Mouse (Mus musculus) embryonic facial prominence, embryonic 14.5 days (tissue): Measurements from ENCODE around the gene Iqcf5. TPM values are rescaled to one million over a fixed set of nuclear protein-coding genes. Genes with fewer than 3 reads are reported as not detected.

Experiments
- ATAC-seq: fragments of 200-750 bp; cut with Nextera tagmentation; 2 replicates; pipeline ENCODE4 v1.8.0; 2017; ENCODE audit warnings: low read depth, moderate number of reproducible peaks, moderate TSS enrichment
- DNase-seq: peaks from one replicate; pipeline ENCODE4 v3.0.0-alpha.2; 2015; ENCODE audit warnings: low spot score
- H3K27ac ChIP-seq: fragments of 300-500 bp; sonication (generic); replicated peaks from 2 replicates; pipeline ENCODE4 v1.5.1; 2014; ENCODE audit warnings: low read depth, mild to moderate bottlenecking, low read length, moderate library complexity
- H3K27me3 ChIP-seq: fragments of 300-500 bp; sonication (generic); replicated peaks from 2 replicates; pipeline ENCODE4 v1.6.1; 2014; ENCODE audit warnings: low read length; ENCODE audit not compliant: control insufficient read depth, insufficient read depth
- H3K36me3 ChIP-seq: fragments of 300-500 bp; sonication (generic); 2 replicates; pipeline ENCODE4 v1.6.1; 2014; ENCODE audit warnings: low read length, mixed read lengths; ENCODE audit not compliant: control insufficient read depth, insufficient read depth
- H3K4me1 ChIP-seq: fragments of 300-500 bp; sonication (generic); 2 replicates; pipeline ENCODE4 v1.6.1; 2014; ENCODE audit warnings: antibody characterized with exemption, low read length; ENCODE audit not compliant: control insufficient read depth, insufficient read depth
- H3K4me2 ChIP-seq: fragments of 300-500 bp; sonication (generic); 2 replicates; pipeline ENCODE4 v1.6.1; 2014; ENCODE audit warnings: low read depth, mild to moderate bottlenecking, low read length, moderate library complexity, mixed read lengths
- H3K4me3 ChIP-seq: fragments of 300-500 bp; sonication (generic); 2 replicates; pipeline ENCODE4 v1.5.1; 2014; ENCODE audit warnings: low read depth, mild to moderate bottlenecking, low read length
- H3K9ac ChIP-seq: fragments of 300-500 bp; sonication (generic); 2 replicates; pipeline ENCODE4 v1.6.1; 2014; ENCODE audit warnings: low read depth, mild to moderate bottlenecking, low read length, moderate library complexity, mixed read lengths
- H3K9me3 ChIP-seq: fragments of 300-500 bp; sonication (generic); 2 replicates; pipeline ENCODE4 v1.6.1; 2016; ENCODE audit warnings: low read length; ENCODE audit not compliant: control insufficient read depth
- WGBS: fragments of 180-500 bp; shearing (Covaris S2); extraction: QIAGEN DNeasy Blood & Tissue Kit; methylation state at CpG from one replicate; pipeline ENCODE4 v1.1.7; 2014; 5-methylcytosine and 5-hydroxymethylcytosine counted together
- polyA plus RNA-seq: library from polyadenylated mRNA; unstranded; fragments of >200 nt; fragmentation: Nextera tagmentation; extraction: Ambion mirVana; gene quantifications from 2 replicates; pipeline ENCODE4 v1.2.1, GENCODE M21; 2014

Iqcf5 gene
- polyA plus RNA-seq, 1 experiment from 2014 or later: not detected

DNA sequence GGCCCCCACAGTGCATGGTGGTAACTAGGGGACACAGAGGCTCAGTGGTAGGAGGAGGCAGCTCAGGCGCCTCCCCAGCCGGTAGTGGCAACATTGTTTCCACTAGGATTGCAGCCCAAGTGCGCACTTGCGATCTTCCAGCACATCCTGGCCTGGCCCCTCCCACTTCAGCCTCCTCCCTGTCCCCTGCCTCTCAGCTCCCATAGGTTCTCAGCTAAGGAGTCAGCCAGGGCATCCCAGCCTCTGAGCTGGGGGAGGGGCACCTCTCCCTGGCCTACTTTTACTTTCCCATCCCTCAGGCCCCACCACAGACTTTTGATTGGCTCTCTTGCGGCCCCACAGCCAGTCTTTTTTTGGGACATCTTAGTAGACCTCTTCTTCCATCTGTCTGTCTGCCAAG, 42.5 kb upstream of the Iqcf5 start:
- H3K27ac ChIP-seq: no peak overlapping the region
- peak; percentile 77 for DNase-seq
- no peaks in the 10 kb centered on the region for H3K27me3 ChIP-seq
- peaks cover 5% of the 10 kb centered on the region; the same call in 1 of the 2 replicates for H3K4me1 ChIP-seq
- peak; percentile 16; the same call in 1 of the 2 replicates for ATAC-seq
- H3K9me3 ChIP-seq: no peaks in the 10 kb centered on the region
- H3K4me2 ChIP-seq: peak overlapping the region; percentile 9; the same call in 1 of the 2 replicates
- no peak overlapping the region for H3K9ac ChIP-seq
- H3K36me3 ChIP-seq: no peaks in the 10 kb centered on the region
- WGBS: 10% methylated on average over 5 of the region's 5 CpGs
- no peak overlapping the region for H3K4me3 ChIP-seq

GRCm38 (mm10) chr9:106472321-106472720, 42.1 kb upstream of the Iqcf5 start:
- DNase-seq: no peak

DNA sequence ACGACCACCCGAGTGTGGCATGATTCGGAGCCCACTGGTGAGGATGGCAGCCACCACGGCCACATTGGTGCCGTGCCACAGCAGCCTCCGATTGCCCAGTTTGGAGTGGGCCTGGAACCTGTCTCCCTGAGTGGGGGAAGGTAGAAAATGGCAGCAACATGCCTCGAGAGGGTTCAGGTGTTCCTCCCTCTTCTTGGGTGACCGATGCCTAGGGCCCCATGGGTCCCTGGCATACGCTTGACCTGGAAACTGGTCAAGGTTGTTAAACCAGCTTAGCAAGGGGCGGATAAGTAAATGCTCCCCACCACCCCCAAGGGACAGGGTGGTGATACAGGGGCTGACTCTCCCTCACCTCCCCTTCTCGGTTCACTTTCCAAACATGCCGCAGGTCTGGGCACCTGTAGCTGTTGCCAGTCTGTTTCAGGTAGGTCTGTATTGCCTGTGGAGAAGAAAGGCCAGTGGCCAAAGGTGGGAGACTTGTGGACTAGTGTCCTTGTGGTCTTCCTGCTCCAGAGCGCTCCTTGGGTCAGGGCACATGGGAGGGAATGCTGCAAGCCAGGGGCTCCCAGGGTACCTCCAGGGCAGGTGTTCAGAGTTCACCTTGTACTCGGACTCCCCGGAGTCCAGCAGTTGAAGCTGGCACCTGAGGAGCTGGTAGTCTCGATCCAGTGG, 41.2 kb upstream of the Iqcf5 start:
- H3K9me3 ChIP-seq: no peaks in the 10 kb centered on the region
- H3K4me3 ChIP-seq: no peak overlapping the region
- no peak for DNase-seq
- peaks cover 9% of the 10 kb centered on the region for H3K4me1 ChIP-seq
- WGBS: 88% methylated on average over 15 of the region's 16 CpGs
- ATAC-seq: no peak
- H3K9ac ChIP-seq: no peak overlapping the region
- H3K27ac ChIP-seq: no peak overlapping the region
- no peaks in the 10 kb centered on the region for H3K27me3 ChIP-seq
- no peaks in the 10 kb centered on the region for H3K36me3 ChIP-seq
- no peak overlapping the region for H3K4me2 ChIP-seq

More at GRCm38 (mm10) chr9:106472321-106472720, 42.1 kb upstream of the Iqcf5 start:
- ATAC-seq: no peak
- Histone ChIP-seq H3K9ac (no peak overlapping the region), H3K27me3 (no peaks in the 10 kb centered on the region), H3K9me3 (no peaks in the 10 kb centered on the region), H3K4me1 (peaks cover 5% of the 10 kb centered on the region; the same call in 1 of the 2 replicates), H3K36me3 (no peaks in the 10 kb centered on the region), H3K4me2 (no peak overlapping the region), H3K4me3 (no peak overlapping the region), H3K27ac (peak overlapping the region; percentile 34; the same call in 1 of the 2 replicates)
- WGBS: 58% methylated on average over 4 of the region's 4 CpGs

- H3K4me1 ChIP-seq: peaks cover 10% of the 10 kb centered on the region
- no peak overlapping the region for H3K27ac ChIP-seq
- no peak for DNase-seq
- no peaks in the 10 kb centered on the region for H3K9me3 ChIP-seq
- H3K4me2 ChIP-seq: no peak overlapping the region
- H3K9ac ChIP-seq: no peak overlapping the region
- H3K27me3 ChIP-seq: no peaks in the 10 kb centered on the region
- no peak for ATAC-seq
- whole genome bisulfite sequencing: 78% methylated on average over 5 of the region's 5 CpGs
- no peaks in the 10 kb centered on the region for H3K36me3 ChIP-seq
- H3K4me3 ChIP-seq: no peak overlapping the region
These were observed 40.6 kb upstream of the Iqcf5 start for GRCm38 (mm10) chr9:106473753-106474105.

DNA sequence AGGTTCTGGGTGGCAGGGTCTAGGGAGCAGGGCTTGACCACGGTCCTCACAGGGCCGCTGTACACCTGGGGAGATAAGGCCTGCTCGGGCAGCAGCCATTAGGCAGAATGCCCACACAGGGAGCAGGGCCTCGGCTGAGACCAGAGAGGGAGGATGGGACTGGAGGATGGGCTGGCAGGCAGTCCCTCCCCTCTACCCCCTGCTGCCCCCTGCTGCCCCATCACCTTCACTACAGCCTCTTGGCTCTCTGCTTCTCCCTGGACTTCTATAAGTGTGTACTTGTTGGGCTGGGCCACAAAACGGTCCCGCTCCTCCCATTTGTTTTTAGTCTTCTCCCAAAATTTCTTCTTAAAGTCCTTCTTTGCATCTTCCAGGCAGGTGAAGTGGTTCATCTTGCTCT, 39.9 kb upstream of the Iqcf5 start:
- Histone ChIP-seq H3K4me3 (no peak overlapping the region), H3K9me3 (no peaks in the 10 kb centered on the region), H3K4me2 (peak overlapping the region; percentile 26), H3K9ac (peak overlapping the region; percentile 34; the same call in 1 of the 2 replicates), H3K27me3 (no peaks in the 10 kb centered on the region), H3K4me1 (peaks cover 10% of the 10 kb centered on the region), H3K27ac (no peak overlapping the region), H3K36me3 (0 out of 2 replicates have a peak, but pooled peaks cover 2% of the 10 kb centered on the region)
- 2% methylated on average over 6 of the region's 6 CpGs for WGBS
- DNase-seq (peak; percentile 60), ATAC-seq (0 out of 2 replicates have a peak, but pooled peaks have one; percentile 5)

DNA sequence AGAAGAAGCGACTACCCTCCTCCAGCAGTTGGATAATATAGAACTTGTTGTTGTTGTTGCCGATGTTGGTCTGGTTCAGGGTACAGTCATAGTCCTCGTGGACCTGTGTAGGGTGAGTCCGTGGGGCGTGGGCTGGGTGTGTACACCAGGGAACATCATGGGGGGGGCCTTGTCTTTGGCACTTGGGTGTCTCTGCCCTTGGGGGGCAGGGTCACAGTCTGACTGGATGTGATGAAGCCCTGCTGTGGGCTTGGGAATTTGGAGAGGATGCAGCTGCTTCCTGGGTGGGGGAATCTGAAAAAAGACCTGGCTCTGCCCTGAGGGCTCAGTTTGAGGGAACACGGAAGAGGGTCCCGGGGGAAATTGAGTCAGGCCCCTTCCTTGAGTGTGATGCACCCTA, 39.3 kb upstream of the Iqcf5 start:
- Histone ChIP-seq H3K4me3 (no peak overlapping the region), H3K9ac (0 out of 2 replicates have a peak overlapping the region, but pooled peaks have one; percentile 25), H3K4me1 (peaks cover 10% of the 10 kb centered on the region), H3K36me3 (0 out of 2 replicates have a peak, but pooled peaks cover 8% of the 10 kb centered on the region), H3K4me2 (no peak overlapping the region; the same call in 1 of the 2 replicates), H3K9me3 (no peaks in the 10 kb centered on the region), H3K27me3 (no peaks in the 10 kb centered on the region), H3K27ac (no peak overlapping the region)
- WGBS: 63% methylated on average over 7 of the region's 7 CpGs
- ATAC-seq: no peak
- DNase-seq: no peak

- Histone ChIP-seq H3K36me3 (0 out of 2 replicates have a peak, but pooled peaks cover 10% of the 10 kb centered on the region), H3K4me1 (peaks cover 10% of the 10 kb centered on the region), H3K27ac (peak within 1 kb of the TSS; percentile 76), H3K9ac (peak within 1 kb of the TSS; percentile 39), H3K4me3 (peak within 1 kb of the TSS; percentile 74), H3K9me3 (no peaks in the 10 kb centered on the region), H3K27me3 (no peaks in the 10 kb centered on the region), H3K4me2 (peak within 1 kb of the TSS; percentile 92)
- DNase-seq (no peak), ATAC-seq (no peak)
- WGBS: 86% methylated on average over 10 of the region's 10 CpGs
These were observed 38.7 kb upstream of the Iqcf5 start, which contains the start of gene Rrp9 for GRCm38 (mm10) chr9:106475663-106476001. Gene Rrp9, plus strand, starts transcription at chr9:106475963.

- Histone ChIP-seq H3K4me3 (peak overlapping the region; percentile 74), H3K27ac (peak overlapping the region; percentile 76), H3K27me3 (no peaks in the 10 kb centered on the region), H3K36me3 (0 out of 2 replicates have a peak, but pooled peaks cover 16% of the 10 kb centered on the region), H3K9me3 (no peaks in the 10 kb centered on the region), H3K9ac (peak overlapping the region; percentile 39), H3K4me2 (peak overlapping the region; percentile 92), H3K4me1 (peaks cover 10% of the 10 kb centered on the region)
- peak; percentile 42 for ATAC-seq
- DNase-seq: peak; percentile 77
- 21% methylated on average over 16 of the region's 16 CpGs for WGBS
These were observed 38.1 kb upstream of the Iqcf5 start for GRCm38 (mm10) chr9:106476002-106476923.
